ENCODE assay signal across 19 mouse cellular contexts in the genomic region with DNA sequence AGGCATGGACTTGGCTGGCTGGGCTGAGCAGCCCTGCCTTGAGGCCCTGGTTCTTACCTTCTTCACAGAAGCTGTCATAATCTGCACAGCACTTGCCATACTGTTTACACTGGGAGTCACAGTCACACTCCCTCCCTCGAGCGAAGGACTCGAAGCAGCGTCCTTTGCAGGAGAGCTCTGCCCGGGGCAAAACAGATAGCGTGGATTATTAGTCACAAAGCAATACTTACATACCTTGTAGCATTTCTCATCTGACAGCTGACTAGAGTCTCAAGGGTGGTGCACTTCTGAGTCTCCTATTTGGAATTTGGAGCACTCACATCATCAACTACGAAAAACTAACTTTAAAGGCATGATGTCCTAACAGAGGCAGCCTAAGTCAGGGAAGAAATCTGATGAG. TPM values are rescaled to one million over a fixed set of nuclear protein-coding genes. Genes with fewer than 3 reads are reported as not detected.
A peak's percentile ranks its signal among the peaks of the same experiment; 100 is the strongest.
DNase-seq lines count a peak whose midpoint lies in the region; ATAC-seq and TF ChIP-seq lines count a peak whose summit lies in the region.
"Had no signal": no experiment of that assay in that cellular context is flagged by ENCODE, and none has a peak within 500 bp of the region (broad histone marks: within the 10 kb centered on the region; RNA-seq: fewer than 3 reads in every experiment).

No protein-coding gene starts in this region.

- H3K9ac ChIP-seq in intestine, embryonic 14.5 days (ENCODE audit: low read length) = no peak overlapping the region
- H3K9ac ChIP-seq in intestine, embryonic 15.5 days = no peak overlapping the region
- no peak overlapping the region for H3K9ac ChIP-seq in stomach, postnatal 0 days (ENCODE audit: low read length)
- H3K9ac ChIP-seq: embryonic facial prominence, embryonic 12.5 days; forebrain, embryonic 15.5 days; heart, embryonic 13.5 days had no signal

- no peak for TF ChIP-seq EP300 in stomach, postnatal 0 days (optimal IDR thresholded peaks at IDR 0.05)

- H3K27ac ChIP-seq in intestine, embryonic 14.5 days (ENCODE audit: low read depth) = no peak overlapping the region
- H3K27ac ChIP-seq in intestine, embryonic 15.5 days = no peak overlapping the region
- H3K27ac ChIP-seq in stomach, postnatal 0 days (replicated peaks) = no peak overlapping the region
- H3K27ac ChIP-seq: embryonic facial prominence, embryonic 12.5 days; forebrain, embryonic 15.5 days; heart, embryonic 13.5 days had no signal

- 46% methylated on average over 7 of the region's 7 CpGs for WGBS in intestine, embryonic 14.5 days
- 35% methylated on average over 7 of the region's 7 CpGs for WGBS in intestine, embryonic 15.5 days
- WGBS in stomach, postnatal 0 days = 29% methylated on average over 7 of the region's 7 CpGs

- DNase-seq in intestine, embryonic 14.5 days (ENCODE audit: low spot score) = no peak
- DNase-seq in NIH3T3 (ENCODE audit: low read depth) = peak; percentile 50
- peak; percentile 37 for DNase-seq in stomach, postnatal 0 days (ENCODE audit: low spot score)
- no peak for DNase-seq in left cerebral cortex, postnatal 10 days (ENCODE audit: extremely low spot score in 1 of 2, low spot score in 2 of 2)
- DNase-seq in urinary bladder, postnatal 36 days (ENCODE audit: low spot score in 2 of 2) = no peak
- DNase-seq: adrenal gland, postnatal 14 days; B cell, adult 2 months; cerebellum, adult 11-12 months; cerebellum, adult 9-10 months; cerebellum, postnatal 25 days; gastrocnemius, postnatal 14 days; heart, postnatal 36 days had no signal

- no peaks in the 10 kb centered on the region for H3K27me3 ChIP-seq in intestine, embryonic 14.5 days (replicated peaks; ENCODE audit: control insufficient read depth, insufficient read depth, low read length)
- no peaks in the 10 kb centered on the region for H3K27me3 ChIP-seq in intestine, embryonic 15.5 days (replicated peaks)
- no peaks in the 10 kb centered on the region for H3K27me3 ChIP-seq in C2C12 (ENCODE audit: control insufficient read depth, insufficient read depth, insufficient read length)
- H3K27me3 ChIP-seq in stomach, postnatal 0 days (ENCODE audit: control insufficient read depth, insufficient read depth, low read length) = no peaks in the 10 kb centered on the region
- H3K27me3 ChIP-seq: embryonic facial prominence, embryonic 12.5 days; forebrain, embryonic 15.5 days; heart, embryonic 13.5 days had no signal

- no peaks in the 10 kb centered on the region for H3K4me1 ChIP-seq in intestine, embryonic 14.5 days (replicated peaks; ENCODE audit: control insufficient read depth, insufficient read depth, low read length)
- no peaks in the 10 kb centered on the region for H3K4me1 ChIP-seq in intestine, embryonic 15.5 days (replicated peaks)
- H3K4me1 ChIP-seq in stomach, postnatal 0 days (replicated peaks; ENCODE audit: control insufficient read depth, insufficient read depth) = no peaks in the 10 kb centered on the region
- H3K4me1 ChIP-seq: embryonic facial prominence, embryonic 12.5 days; forebrain, embryonic 15.5 days had no signal

- no peak overlapping the region for H3K4me2 ChIP-seq in intestine, embryonic 14.5 days (ENCODE audit: low read length)
- no peak overlapping the region for H3K4me2 ChIP-seq in intestine, embryonic 15.5 days (replicated peaks)
- H3K4me2 ChIP-seq in stomach, postnatal 0 days (replicated peaks; ENCODE audit: low read depth) = no peak overlapping the region
- H3K4me2 ChIP-seq: embryonic facial prominence, embryonic 12.5 days; forebrain, embryonic 15.5 days; heart, embryonic 13.5 days had no signal

- no peaks in the 10 kb centered on the region for H3K36me3 ChIP-seq in intestine, embryonic 14.5 days (ENCODE audit: control insufficient read depth, insufficient read depth, low read length)
- H3K36me3 ChIP-seq in intestine, embryonic 15.5 days = no peaks in the 10 kb centered on the region
- no peaks in the 10 kb centered on the region for H3K36me3 ChIP-seq in C2C12 (ENCODE audit: control insufficient read depth, insufficient read depth)
- H3K36me3 ChIP-seq in stomach, postnatal 0 days (ENCODE audit: control insufficient read depth, insufficient read depth, low read length) = no peaks in the 10 kb centered on the region
- H3K36me3 ChIP-seq: embryonic facial prominence, embryonic 12.5 days; forebrain, embryonic 15.5 days; heart, embryonic 13.5 days had no signal

- no peak for TF ChIP-seq CTCF in C2C12 (IDR thresholded peaks at IDR 0.05; ENCODE audit: control insufficient read depth, insufficient read depth, insufficient read length)
- no peak for TF ChIP-seq CTCF in stomach, postnatal 0 days (IDR thresholded peaks at IDR 0.05; ENCODE audit: low read depth)

- no peaks in the 10 kb centered on the region for H3K79me2 ChIP-seq in C2C12 (ENCODE audit: control insufficient read depth, insufficient read depth)

- peak overlapping the region; percentile 3 for H3ac ChIP-seq in C2C12 (ENCODE audit: control insufficient read depth, insufficient read length, low read depth)

- no peaks in the 10 kb centered on the region for H3K79me3 ChIP-seq in C2C12 (ENCODE audit: low read depth)

- no peak overlapping the region for H3K4me3 ChIP-seq in intestine, embryonic 14.5 days (ENCODE audit: low read depth, low read length)
- H3K4me3 ChIP-seq in intestine, embryonic 15.5 days (replicated peaks) = no peak overlapping the region
- H3K4me3 ChIP-seq in C2C12 (ENCODE audit: insufficient read depth, poor library complexity, severe bottlenecking) = no peak overlapping the region
- no peak overlapping the region for H3K4me3 ChIP-seq in stomach, postnatal 0 days (ENCODE audit: low read depth, low read length)
- H3K4me3 ChIP-seq: embryonic facial prominence, embryonic 12.5 days; forebrain, embryonic 15.5 days; heart, embryonic 13.5 days had no signal

- 0 out of 2 replicates have a peak, but pooled peaks have one; percentile 36 for ATAC-seq in intestine, embryonic 14.5 days (replicated peaks; ENCODE audit: low FRiP score, low TSS enrichment, low read depth)
- ATAC-seq in intestine, embryonic 15.5 days = no peak
- ATAC-seq in stomach, postnatal 0 days (ENCODE audit: low FRiP score, low TSS enrichment) = peak; percentile 82
- ATAC-seq: forebrain, embryonic 15.5 days; hindbrain, embryonic 16.5 days; inflammation-experienced regulatory T-cells, adult 6 months had no signal

- intact Hi-C loops in left cerebral cortex, postnatal 10 days (cut with DNase I) = loop anchor here (5.0 kb wide), 1 partner anchor 37 kb away; no protein-coding TSS in a partner anchor

- H3K9me3 ChIP-seq in intestine, embryonic 14.5 days (ENCODE audit: control insufficient read depth, low read length) = no peaks in the 10 kb centered on the region
- no peaks in the 10 kb centered on the region for H3K9me3 ChIP-seq in intestine, embryonic 15.5 days
- H3K9me3 ChIP-seq in stomach, postnatal 0 days (ENCODE audit: control insufficient read depth, low read length) = no peaks in the 10 kb centered on the region
- H3K9me3 ChIP-seq: embryonic facial prominence, embryonic 12.5 days; forebrain, embryonic 15.5 days; heart, embryonic 13.5 days had no signal

TF ChIP-seq in C2C12, 6 proteins besides CTCF, POLR2A, EP300 and RAD21:
- TF ChIP-seq MYOD1 (IDR thresholded peaks at IDR 0.05; ENCODE audit: control insufficient read depth, insufficient read length, low read depth) = no peak
- no peak for TF ChIP-seq MAX (IDR thresholded peaks at IDR 0.05)
- no peak for TF ChIP-seq MYOG (IDR thresholded peaks at IDR 0.05; ENCODE audit: control insufficient read depth, extremely low read depth, insufficient read length)
- no peak for TF ChIP-seq USF1 (IDR thresholded peaks at IDR 0.05; ENCODE audit: low read depth)
- TF ChIP-seq CEBPB (IDR thresholded peaks at IDR 0.05; ENCODE audit: low read depth) = no peak
- TF ChIP-seq FOSL1 (IDR thresholded peaks at IDR 0.05; ENCODE audit: insufficient read depth, low read length, poor library complexity, severe bottlenecking) = no peak

RNA-seq across cellular contexts. Expression of gene Prg4, which starts 5.4 kb away (rescaled TPM):
- 0.72 and 0.79 TPM in 2 replicates for polyA plus RNA-seq in intestine, embryonic 14.5 days (2014; fragmentation: Nextera tagmentation; extraction: Ambion mirVana)
- polyA plus RNA-seq in intestine, embryonic 15.5 days (2015; fragmentation: Nextera tagmentation; extraction: Ambion mirVana) = 0.58 and 0.69 TPM in 2 replicates
- 0.14 TPM for polyA plus RNA-seq in C2C12 (2012; fragmentation: generic; extraction: Trizol)
- polyA plus RNA-seq in stomach, postnatal 0 days (2015; fragmentation: Nextera tagmentation; extraction: Ambion mirVana) = 0.31 and 0.40 TPM in 2 replicates
- 1 to 10 TPM in 1 of 2 experiments, under 1 TPM in 1; 0.95 to 2.7 TPM for total RNA-seq in left cerebral cortex, postnatal 10 days (2021)

Comparison
In these comparisons a context has a peak if more than half of its experiments do, and no peak if none do; other contexts are left out.
1. DNase-seq: peak in NIH3T3 (single experiment) and stomach, postnatal 0 days (single experiment); none in intestine, embryonic 14.5 days (single experiment), left cerebral cortex, postnatal 10 days (0 of 2) and urinary bladder, postnatal 36 days (0 of 2).